Mouse (Mus musculus): Measurements from ENCODE around the gene Slc25a27.

GRCm38 (mm10) chr17:43630427-43630760, 36.6 kb downstream of the Slc25a27 start:
- no peak for TF ChIP-seq MYB (IDR thresholded peaks at IDR 0.05; ENCODE audit: low read depth, low read length)
- no peak for TF ChIP-seq BHLHE40 (IDR thresholded peaks at IDR 0.05; ENCODE audit: borderline replicate concordance, low read depth, low read length)
- TF ChIP-seq CTCF (IDR thresholded peaks at IDR 0.05 in 2 of 3, conservative IDR thresholded peaks at IDR 0.05 in 1 of 3; ENCODE audit: control insufficient read depth in 1 of 3, insufficient read depth in 1 of 3, low read depth in 2 of 3, low read length in 3 of 3, poor library complexity in 1 of 3, severe bottlenecking in 1 of 3), result no peak
- TF ChIP-seq ZKSCAN1 (IDR thresholded peaks at IDR 0.05; ENCODE audit: low read depth, low read length), result no peak
- no peak for TF ChIP-seq EP300 (IDR thresholded peaks at IDR 0.05; ENCODE audit: low read depth in 1 of 2, low read length in 2 of 2)
- TF ChIP-seq MEF2A (IDR thresholded peaks at IDR 0.05; ENCODE audit: extremely low read depth, insufficient replicate concordance, low read depth, low read length, poor library complexity, severe bottlenecking), result no peak
